Mouse (Mus musculus): ENCODE measurements around the gene Grb10. TPM values are rescaled to one million over a fixed set of nuclear protein-coding genes. Genes with fewer than 3 reads are reported as not detected.

Gene Grb10
- polyA plus RNA-seq, 1 experiment from 2014 or later, result 144 TPM

DNA sequence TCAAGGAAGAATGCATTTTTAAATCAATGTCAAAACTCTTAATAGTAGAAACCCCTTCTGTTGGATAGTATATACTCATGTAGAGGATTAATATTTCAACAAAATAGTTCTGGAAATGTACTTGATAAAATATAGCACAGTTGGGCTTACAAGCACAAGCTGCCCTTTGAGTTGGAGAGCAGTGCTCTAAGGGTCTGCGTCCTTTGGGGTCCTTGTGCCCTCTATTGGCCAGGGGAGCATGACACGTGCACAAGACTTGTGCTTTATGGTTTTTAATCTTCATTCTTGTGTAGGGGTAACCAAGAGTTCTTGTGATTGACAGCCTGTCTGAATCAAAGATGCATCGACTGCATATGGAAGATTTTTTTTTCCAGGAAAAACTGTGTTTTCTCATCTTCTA lies 5.8 kb upstream of the Grb10 start:
- Histone ChIP-seq H3K4me2 (no peak overlapping the region), H3K9ac (ENCODE audit: low read length) (no peak overlapping the region), H3K36me3 (ENCODE audit: control insufficient read depth, insufficient read depth, low read length) (no peaks in the 10 kb centered on the region), H3K9me3 (ENCODE audit: control insufficient read depth, low read length) (no peaks in the 10 kb centered on the region), H3K4me3 (ENCODE audit: low read depth, low read length) (no peak overlapping the region), H3K4me1 (ENCODE audit: control insufficient read depth, insufficient read depth, low read length) (no peaks in the 10 kb centered on the region), H3K27me3 (ENCODE audit: control insufficient read depth, insufficient read depth, low read length) (peaks cover 20% of the 10 kb centered on the region), H3K27ac (ENCODE audit: low read depth, low read length) (no peak overlapping the region)
- DNase-seq (ENCODE audit: low spot score, missing footprints), result peak; percentile 72
- no peak for ATAC-seq (ENCODE audit: low FRiP score)
- 46% methylated on average over 3 of the region's 3 CpGs for WGBS

GRCm38 (mm10) chr11:12041787-12042186 lies 3.3 kb upstream of the Grb10 start:
- Histone ChIP-seq H3K9me3 (ENCODE audit: control insufficient read depth, low read length) (no peaks in the 10 kb centered on the region), H3K27me3 (ENCODE audit: control insufficient read depth, insufficient read depth, low read length) (peaks cover 43% of the 10 kb centered on the region), H3K4me1 (ENCODE audit: control insufficient read depth, insufficient read depth, low read length) (0 out of 2 replicates have a peak, but pooled peaks cover 3% of the 10 kb centered on the region), H3K4me3 (ENCODE audit: low read depth, low read length) (no peak overlapping the region), H3K36me3 (ENCODE audit: control insufficient read depth, insufficient read depth, low read length) (no peaks in the 10 kb centered on the region), H3K4me2 (no peak overlapping the region), H3K27ac (ENCODE audit: low read depth, low read length) (no peak overlapping the region), H3K9ac (ENCODE audit: low read length) (no peak overlapping the region)
- DNase-seq (ENCODE audit: low spot score, missing footprints) (peak; percentile 62), ATAC-seq (ENCODE audit: low FRiP score) (no peak)
- whole genome bisulfite sequencing, result 81% methylated on average over 4 of the region's 4 CpGs

DNA sequence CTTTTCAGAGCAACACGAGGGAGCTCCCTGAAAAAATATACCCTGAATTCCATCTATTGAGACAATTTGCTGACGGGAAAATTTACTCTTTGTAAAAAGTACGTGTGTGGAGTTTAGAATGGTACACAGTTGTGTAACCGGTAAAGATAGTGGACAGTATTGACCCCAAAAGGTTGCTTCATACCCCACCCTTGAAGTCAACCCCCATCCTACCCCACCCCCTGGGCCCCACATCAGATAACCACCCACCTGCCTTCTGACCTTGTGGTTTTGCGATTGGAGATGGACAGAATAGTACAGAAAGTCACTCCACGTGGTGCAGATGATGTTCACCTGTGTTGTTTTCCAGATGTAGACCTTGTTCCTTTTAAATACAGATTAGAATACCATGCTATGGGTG lies 2.9 kb upstream of the Grb10 start:
- no peak for DNase-seq (ENCODE audit: low spot score, missing footprints)
- WGBS, result 86% methylated on average over 6 of the region's 6 CpGs

GRCm38 (mm10) chr11:12040391-12040790 lies 1.9 kb upstream of the Grb10 start:
- H3K9me3 ChIP-seq (ENCODE audit: control insufficient read depth, low read length), result no peaks in the 10 kb centered on the region
- peaks cover 55% of the 10 kb centered on the region for H3K27me3 ChIP-seq (ENCODE audit: control insufficient read depth, insufficient read depth, low read length)
- no peak overlapping the region for H3K4me3 ChIP-seq (ENCODE audit: low read depth, low read length)
- H3K9ac ChIP-seq (ENCODE audit: low read length), result no peak overlapping the region
- no peaks in the 10 kb centered on the region for H3K36me3 ChIP-seq (ENCODE audit: control insufficient read depth, insufficient read depth, low read length)
- peak; percentile 57 for DNase-seq (ENCODE audit: low spot score, missing footprints)
- 0 out of 2 replicates have a peak, but pooled peaks cover 3% of the 10 kb centered on the region for H3K4me1 ChIP-seq (ENCODE audit: control insufficient read depth, insufficient read depth, low read length)
- H3K4me2 ChIP-seq, result no peak overlapping the region
- no peak overlapping the region for H3K27ac ChIP-seq (ENCODE audit: low read depth, low read length)
- ATAC-seq (ENCODE audit: low FRiP score), result no peak
- WGBS, result 93% methylated on average over 4 of the region's 4 CpGs

More for the DNA sequence above, 2.9 kb upstream of the Grb10 start:
- Histone ChIP-seq H3K4me1 (ENCODE audit: control insufficient read depth, insufficient read depth, low read length) (0 out of 2 replicates have a peak, but pooled peaks cover 3% of the 10 kb centered on the region), H3K4me3 (ENCODE audit: low read depth, low read length) (no peak overlapping the region), H3K27me3 (ENCODE audit: control insufficient read depth, insufficient read depth, low read length) (peaks cover 47% of the 10 kb centered on the region), H3K9ac (ENCODE audit: low read length) (no peak overlapping the region), H3K9me3 (ENCODE audit: control insufficient read depth, low read length) (no peaks in the 10 kb centered on the region), H3K27ac (ENCODE audit: low read depth, low read length) (no peak overlapping the region), H3K36me3 (ENCODE audit: control insufficient read depth, insufficient read depth, low read length) (no peaks in the 10 kb centered on the region), H3K4me2 (no peak overlapping the region)
- no peak for ATAC-seq (ENCODE audit: low FRiP score)

DNA sequence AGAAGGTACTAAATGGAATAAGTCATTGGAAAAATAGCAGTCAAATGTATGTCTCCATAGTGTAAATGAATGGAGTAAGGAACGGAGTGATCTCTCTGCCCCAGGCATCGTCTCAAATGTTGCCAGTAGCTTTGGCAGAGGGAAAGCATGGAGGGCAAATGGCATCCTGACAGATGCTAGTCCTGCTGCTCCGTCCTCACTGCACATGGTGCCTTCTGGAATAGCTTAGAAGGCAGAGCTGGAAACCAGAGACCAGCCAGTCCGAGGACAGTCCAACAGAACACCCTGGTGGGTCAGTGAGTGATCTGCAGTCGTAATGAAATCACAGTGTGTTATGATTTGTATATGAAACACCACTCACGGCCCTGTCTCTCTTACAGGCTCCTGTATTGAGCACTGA lies 1.3 kb upstream of the Grb10 start:
- ATAC-seq (ENCODE audit: low FRiP score) (no peak), DNase-seq (ENCODE audit: low spot score, missing footprints) (peak; percentile 82)
- Histone ChIP-seq H3K9me3 (ENCODE audit: control insufficient read depth, low read length) (no peaks in the 10 kb centered on the region), H3K4me1 (ENCODE audit: control insufficient read depth, insufficient read depth, low read length) (0 out of 2 replicates have a peak, but pooled peaks cover 3% of the 10 kb centered on the region), H3K27ac (ENCODE audit: low read depth, low read length) (no peak overlapping the region), H3K9ac (ENCODE audit: low read length) (no peak overlapping the region), H3K36me3 (ENCODE audit: control insufficient read depth, insufficient read depth, low read length) (no peaks in the 10 kb centered on the region), H3K4me3 (ENCODE audit: low read depth, low read length) (no peak overlapping the region), H3K27me3 (ENCODE audit: control insufficient read depth, insufficient read depth, low read length) (peaks cover 61% of the 10 kb centered on the region), H3K4me2 (no peak overlapping the region)
- 60% methylated on average over 6 of the region's 6 CpGs for WGBS

DNA sequence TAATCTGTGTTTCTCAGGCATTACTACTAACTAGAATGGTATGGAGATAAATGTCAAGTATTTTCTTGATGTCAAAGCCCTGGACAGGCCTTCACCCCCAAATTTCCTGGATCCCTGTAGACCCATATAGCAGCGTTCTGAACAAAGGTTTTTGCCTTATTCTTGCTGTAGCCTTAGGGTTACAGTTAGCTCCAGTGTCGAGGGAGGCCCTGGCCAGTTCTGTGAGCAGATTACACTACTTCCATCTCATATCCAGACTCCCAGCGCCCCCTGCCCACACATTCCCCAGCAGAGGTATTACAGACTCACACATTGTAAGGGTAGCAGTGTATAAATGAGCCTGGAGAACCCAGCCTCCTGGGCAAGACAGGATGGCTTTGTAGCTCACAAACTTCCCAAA lies 615 bp upstream of the Grb10 start:
- 24% methylated on average over 3 of the region's 3 CpGs for WGBS
- no peaks in the 10 kb centered on the region for H3K9me3 ChIP-seq (ENCODE audit: control insufficient read depth, low read length)
- DNase-seq (ENCODE audit: low spot score, missing footprints) (peak; percentile 90), ATAC-seq (ENCODE audit: low FRiP score) (peak; percentile 34)
- no peak overlapping the region for H3K4me3 ChIP-seq (ENCODE audit: low read depth, low read length)
- H3K9ac ChIP-seq (ENCODE audit: low read length), result peak overlapping the region; percentile 22; the same call in 1 of the 2 replicates
- H3K4me2 ChIP-seq, result no peak overlapping the region; the same call in 1 of the 2 replicates
- no peaks in the 10 kb centered on the region for H3K36me3 ChIP-seq (ENCODE audit: control insufficient read depth, insufficient read depth, low read length)
- H3K4me1 ChIP-seq (ENCODE audit: control insufficient read depth, insufficient read depth, low read length), result 0 out of 2 replicates have a peak, but pooled peaks cover 3% of the 10 kb centered on the region
- H3K27me3 ChIP-seq (ENCODE audit: control insufficient read depth, insufficient read depth, low read length), result peaks cover 66% of the 10 kb centered on the region
- H3K27ac ChIP-seq (ENCODE audit: low read depth, low read length), result no peak overlapping the region

GRCm38 (mm10) chr11:12037689-12038469 lies 604 bp downstream of the Grb10 start:
- Histone ChIP-seq H3K4me3 (ENCODE audit: low read depth, low read length) (peak overlapping the region; percentile 71), H3K4me2 (peak overlapping the region; percentile 58), H3K36me3 (ENCODE audit: control insufficient read depth, insufficient read depth, low read length) (no peaks in the 10 kb centered on the region), H3K9me3 (ENCODE audit: control insufficient read depth, low read length) (no peaks in the 10 kb centered on the region), H3K27ac (ENCODE audit: low read depth, low read length) (peak overlapping the region; percentile 84), H3K27me3 (ENCODE audit: control insufficient read depth, insufficient read depth, low read length) (peaks cover 76% of the 10 kb centered on the region), H3K4me1 (ENCODE audit: control insufficient read depth, insufficient read depth, low read length) (peaks cover 3% of the 10 kb centered on the region; the same call in 1 of the 2 replicates), H3K9ac (ENCODE audit: low read length) (peak overlapping the region; percentile 90)
- no peak for ATAC-seq (ENCODE audit: low FRiP score)
- DNase-seq (ENCODE audit: low spot score, missing footprints), result peak; percentile 96
- WGBS, result 5% methylated on average over 48 of the region's 48 CpGs

- peak overlapping the region; percentile 90 for H3K9ac ChIP-seq (ENCODE audit: low read length)
Observed at GRCm38 (mm10) chr11:12037075-12037686, 1.3 kb downstream of the Grb10 start.

More at GRCm38 (mm10) chr11:12037075-12037686, 1.3 kb downstream of the Grb10 start:
- under 1% methylated on average over 54 of the region's 93 CpGs for WGBS
- H3K4me1 ChIP-seq (ENCODE audit: control insufficient read depth, insufficient read depth, low read length), result peaks cover 3% of the 10 kb centered on the region; the same call in 1 of the 2 replicates
- H3K9me3 ChIP-seq (ENCODE audit: control insufficient read depth, low read length), result no peaks in the 10 kb centered on the region
- no peaks in the 10 kb centered on the region for H3K36me3 ChIP-seq (ENCODE audit: control insufficient read depth, insufficient read depth, low read length)
- peaks cover 80% of the 10 kb centered on the region for H3K27me3 ChIP-seq (ENCODE audit: control insufficient read depth, insufficient read depth, low read length)
- DNase-seq (ENCODE audit: low spot score, missing footprints) (peak; percentile 96), ATAC-seq (ENCODE audit: low FRiP score) (peak; percentile 72)
- H3K27ac ChIP-seq (ENCODE audit: low read depth, low read length), result peak overlapping the region; percentile 84
- peak overlapping the region; percentile 58 for H3K4me2 ChIP-seq
- H3K4me3 ChIP-seq (ENCODE audit: low read depth, low read length), result peak overlapping the region; percentile 71

Measured in midbrain, embryonic 11.5 days (tissue).